Mouse (Mus musculus): ENCODE measurements around the gene Gnpat.
"Not testable (repeated sequence)": the region's sequence is repeated elsewhere in the genome, so short reads cannot be mapped to it uniquely, and the experiment has no call there.

Gene Gnpat

GRCm38 (mm10) chr8:124841775-124842174 is 21.1 kb upstream of the Gnpat start:
- in situ Hi-C loops (cut with MboI; ENCODE audit: low sequenced_read_pairs), result no loop called here

DNA sequence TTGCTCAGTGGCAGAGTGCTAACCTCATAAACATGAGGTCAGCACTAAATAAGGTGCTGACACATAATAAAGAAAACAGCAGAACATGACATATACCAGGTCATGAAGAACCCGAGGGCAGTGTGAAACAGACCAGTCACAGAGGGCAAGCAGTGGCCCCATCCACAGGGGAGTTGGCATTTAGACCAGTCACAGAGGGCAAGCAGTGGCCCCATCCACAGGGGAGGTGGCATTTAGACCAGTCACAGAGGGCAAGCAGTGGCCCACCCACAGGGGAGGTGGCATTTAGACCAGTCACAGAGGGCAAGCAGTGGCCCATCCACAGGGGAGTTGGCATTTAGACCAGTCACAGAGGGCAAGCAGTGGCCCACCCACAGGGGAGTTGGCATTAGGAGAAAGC is 19.9 kb upstream of the Gnpat start:
- in situ Hi-C loops (cut with MboI; ENCODE audit: low sequenced_read_pairs), result not testable (repeated sequence)

DNA sequence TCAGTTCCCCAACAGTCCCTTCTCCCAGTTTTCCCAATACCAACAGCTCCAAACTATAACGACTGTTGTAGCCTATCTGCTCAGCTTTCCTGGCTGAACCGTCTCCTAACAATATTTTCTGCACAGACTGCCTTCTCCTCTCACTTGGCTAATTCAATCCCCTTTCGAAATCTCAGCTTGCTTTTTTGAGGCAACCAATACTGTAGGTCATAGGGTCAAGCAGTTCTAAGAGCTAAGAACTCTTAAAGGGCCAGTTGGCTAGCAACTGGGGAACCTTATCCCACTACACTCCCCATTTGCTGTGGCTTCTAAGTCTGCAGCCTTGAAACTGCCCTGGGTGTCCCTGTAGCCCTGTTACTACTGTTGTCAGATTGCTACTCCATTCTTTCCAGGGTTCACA is 17.7 kb upstream of the Gnpat start:
- in situ Hi-C loops (cut with MboI; ENCODE audit: low sequenced_read_pairs), result no loop called here

- in situ Hi-C loops (cut with MboI; ENCODE audit: low sequenced_read_pairs), result no loop called here
These were observed 17.3 kb upstream of the Gnpat start for GRCm38 (mm10) chr8:124845573-124845972.

GRCm38 (mm10) chr8:124853511-124853910 is 9.3 kb upstream of the Gnpat start:
- in situ Hi-C loops (cut with MboI; ENCODE audit: low sequenced_read_pairs), result no loop called here

GRCm38 (mm10) chr8:124859466-124859865 is 3.4 kb upstream of the Gnpat start:
- in situ Hi-C loops (cut with MboI; ENCODE audit: low sequenced_read_pairs), result no loop called here

DNA sequence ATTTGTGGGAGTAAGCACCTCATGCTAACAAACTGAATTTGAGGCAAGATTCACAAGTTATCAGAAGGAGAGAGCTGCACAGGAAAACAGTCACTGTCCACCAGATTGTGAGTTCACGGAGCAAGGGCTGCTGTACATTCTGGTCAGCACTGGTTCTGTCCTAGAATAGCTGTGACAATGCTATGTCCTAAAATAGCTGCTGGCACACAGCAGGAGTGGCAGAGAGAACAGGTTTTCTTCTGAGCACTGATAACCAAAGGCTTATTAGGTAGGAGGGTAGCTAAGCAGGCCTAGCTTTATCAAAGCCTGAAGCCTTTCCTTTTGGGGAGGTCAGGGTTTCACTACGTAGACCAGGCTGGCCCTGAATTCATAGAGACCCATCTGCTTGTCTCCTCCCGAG is 2.6 kb upstream of the Gnpat start:
- in situ Hi-C loops (cut with MboI; ENCODE audit: low sequenced_read_pairs), result no loop called here

DNA sequence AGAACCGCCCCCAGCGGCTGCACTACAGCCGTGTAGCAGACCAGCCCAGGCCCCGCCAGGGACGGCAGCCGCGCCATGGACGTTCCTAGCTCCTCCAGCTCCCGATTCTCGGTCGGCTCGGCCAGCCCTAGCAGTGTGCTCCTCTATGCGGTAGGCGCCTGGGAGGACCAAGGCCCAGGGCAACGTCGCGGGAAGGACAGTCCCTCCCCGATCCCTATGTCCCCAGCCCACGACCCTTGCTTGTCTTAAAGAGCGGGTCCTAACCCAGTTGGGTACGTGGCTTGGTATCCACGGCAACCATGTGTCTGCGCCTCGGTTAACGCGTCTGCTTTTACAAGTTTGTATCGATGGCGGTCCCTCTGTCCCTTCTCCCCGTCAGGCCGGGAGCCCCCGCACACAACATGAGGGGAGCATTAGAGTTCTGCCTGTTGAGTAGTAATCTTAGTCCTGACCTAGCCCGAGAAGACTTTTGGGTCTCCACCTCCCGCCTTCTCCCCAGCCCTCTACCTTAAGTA is 387 bp downstream of the Gnpat start:
- in situ Hi-C loops (cut with MboI; ENCODE audit: low sequenced_read_pairs), result no loop called here

DNA sequence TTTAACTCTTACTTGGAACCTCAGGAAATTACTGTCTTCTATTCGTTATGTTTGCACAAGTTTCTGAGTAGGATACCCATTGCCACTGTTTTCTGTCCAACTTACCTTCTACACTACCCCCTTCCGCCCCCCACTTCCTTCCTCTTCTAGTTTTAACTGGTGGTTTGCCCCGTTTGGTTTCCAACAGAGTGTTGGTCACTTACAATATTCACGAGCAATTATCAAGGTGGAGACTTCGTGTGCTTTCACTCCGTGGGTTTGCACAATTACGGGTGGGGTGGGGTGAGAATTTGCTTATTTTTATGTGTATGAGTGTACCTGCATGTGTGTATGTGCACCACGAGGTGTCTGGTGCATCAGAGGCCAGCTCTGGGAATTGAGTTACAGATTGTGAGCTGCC is 896 bp downstream of the Gnpat start:
- in situ Hi-C loops (cut with MboI; ENCODE audit: low sequenced_read_pairs), result no loop called here

DNA sequence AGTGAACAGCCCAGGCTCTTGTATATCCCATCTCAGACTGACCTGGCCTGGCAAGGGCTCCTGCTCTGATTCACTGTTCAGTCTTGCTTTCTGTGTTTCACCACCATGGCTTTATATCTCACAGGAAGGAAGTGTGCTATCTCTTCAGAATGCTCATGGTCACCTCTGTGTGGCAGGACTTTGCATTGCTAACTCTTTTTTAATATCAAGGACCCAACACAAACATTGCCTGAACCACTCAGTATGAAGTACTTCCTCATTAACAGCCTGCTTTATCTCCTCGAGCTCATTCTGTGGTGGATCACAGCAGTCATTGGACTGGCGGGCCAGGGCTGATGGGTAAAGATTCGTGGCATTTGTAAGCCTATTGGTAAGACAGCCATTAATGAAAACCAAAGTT is 3.8 kb downstream of the Gnpat start:
- in situ Hi-C loops (cut with MboI; ENCODE audit: low sequenced_read_pairs), result no loop called here

DNA sequence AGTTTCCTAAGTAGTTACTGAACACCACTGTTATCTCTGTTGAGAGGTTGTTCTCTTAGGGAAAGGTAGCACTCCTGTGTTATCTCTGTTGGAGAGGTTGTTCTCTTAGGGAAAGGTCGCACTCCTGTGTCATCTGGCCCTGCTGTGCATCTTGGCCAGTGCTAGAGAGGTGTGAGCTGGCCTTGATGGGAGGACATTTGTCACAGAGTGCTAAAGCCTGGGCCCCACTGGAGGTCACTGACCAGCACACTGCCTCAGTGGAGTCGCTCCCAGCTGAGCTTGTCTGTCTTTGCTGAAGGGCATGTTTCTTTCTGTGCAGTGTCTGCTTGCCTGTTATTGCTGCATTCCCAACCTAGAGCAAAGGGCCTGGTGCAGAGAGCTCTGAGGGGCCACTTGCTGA is 4.3 kb downstream of the Gnpat start:
- in situ Hi-C loops (cut with MboI; ENCODE audit: low sequenced_read_pairs), result no loop called here

DNA sequence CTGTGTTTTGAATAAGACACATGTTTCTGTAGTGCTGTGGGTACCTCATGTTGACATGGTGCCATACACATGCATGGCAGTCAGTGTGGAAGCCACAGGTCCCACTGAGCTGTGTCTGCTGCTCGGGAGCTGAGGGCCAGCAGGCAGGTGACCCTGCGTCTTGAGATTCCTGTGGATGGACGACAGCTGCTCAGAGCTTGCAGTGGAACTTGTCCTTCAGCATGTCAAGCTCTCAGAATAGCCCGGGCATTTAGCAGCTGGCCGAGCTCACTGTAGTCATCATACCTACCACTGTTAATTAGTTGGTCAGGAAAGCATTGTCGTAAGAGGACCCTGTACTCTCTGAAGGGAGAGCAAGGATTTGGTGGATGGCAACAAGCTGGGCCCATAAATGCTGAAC is 6.9 kb downstream of the Gnpat start:
- in situ Hi-C loops (cut with MboI; ENCODE audit: low sequenced_read_pairs), result no loop called here

DNA sequence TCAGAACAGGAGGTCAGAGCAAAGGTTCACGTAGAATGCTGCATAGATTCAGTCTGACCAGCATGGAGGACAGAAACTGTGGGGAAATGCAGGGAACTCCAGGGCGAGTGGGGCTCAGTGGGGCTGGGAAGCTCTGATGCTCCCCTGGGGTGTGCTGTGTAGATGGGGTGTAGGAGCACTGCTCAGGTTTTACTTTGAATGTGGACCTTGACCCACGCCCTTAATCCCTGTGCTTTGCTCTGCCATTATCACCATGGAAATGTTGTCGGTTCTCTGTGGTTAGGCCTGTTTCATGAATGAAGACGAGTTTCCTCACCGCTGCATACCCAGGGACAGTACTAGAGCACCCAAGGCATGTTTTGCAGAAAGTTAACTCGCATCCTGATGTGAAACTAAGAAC is 8.6 kb downstream of the Gnpat start:
- in situ Hi-C loops (cut with MboI; ENCODE audit: low sequenced_read_pairs), result no loop called here

- in situ Hi-C loops (cut with MboI; ENCODE audit: low sequenced_read_pairs), result no loop called here
These were observed 9.2 kb downstream of the Gnpat start for GRCm38 (mm10) chr8:124872081-124872480.

DNA sequence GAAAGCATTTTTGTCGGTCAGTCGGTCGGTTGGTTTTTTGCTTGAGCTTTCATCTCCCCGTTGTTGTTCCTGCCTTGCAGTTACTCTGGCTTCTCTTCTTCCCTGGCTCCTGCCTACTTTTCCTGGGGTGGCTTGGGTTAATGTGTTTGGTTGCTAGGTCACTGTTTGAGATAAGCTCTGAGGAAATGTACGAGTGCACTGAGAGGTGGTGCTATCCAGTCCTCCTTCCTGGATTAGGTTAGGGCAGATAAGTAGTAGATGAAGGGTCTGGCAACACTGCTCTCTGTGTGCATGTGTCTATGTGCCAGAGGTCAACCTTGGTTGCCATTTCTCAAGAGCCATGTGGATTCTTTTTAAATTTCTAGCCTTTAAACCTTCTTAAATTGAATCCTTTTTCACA is 9.9 kb downstream of the Gnpat start:
- in situ Hi-C loops (cut with MboI; ENCODE audit: low sequenced_read_pairs), result no loop called here

- in situ Hi-C loops (cut with MboI; ENCODE audit: low sequenced_read_pairs), result no loop called here
These were observed 15.3 kb downstream of the Gnpat start for GRCm38 (mm10) chr8:124878141-124878540.

DNA sequence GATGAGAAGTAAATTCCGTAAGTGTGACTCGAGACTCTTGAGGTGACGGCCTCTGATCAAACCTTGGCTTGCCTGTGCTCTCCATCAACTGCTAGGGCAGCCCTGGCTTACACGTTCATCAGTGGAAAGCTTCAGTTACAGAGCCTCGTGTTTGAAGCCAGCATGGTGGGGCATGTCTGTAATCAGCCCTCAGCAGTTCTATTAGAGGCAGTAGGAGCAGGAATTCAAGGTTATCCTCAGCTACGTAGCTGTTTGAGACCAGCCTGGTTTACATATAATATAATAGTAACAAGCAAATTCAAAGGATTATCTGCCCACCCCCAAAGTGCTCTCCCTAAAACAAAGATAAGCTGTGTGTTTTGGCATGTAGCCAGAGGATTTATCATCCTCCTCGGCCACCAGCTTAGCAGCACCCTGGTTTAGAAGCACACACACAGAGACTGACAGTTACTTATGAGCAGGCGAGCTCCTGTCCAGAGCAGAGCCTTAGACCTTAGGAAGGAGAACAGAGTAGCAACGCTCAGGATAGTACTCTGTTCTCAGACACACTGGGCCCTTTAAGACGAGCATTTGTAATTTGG is 16.2 kb downstream of the Gnpat start:
- in situ Hi-C loops (cut with MboI; ENCODE audit: low sequenced_read_pairs), result no loop called here

DNA sequence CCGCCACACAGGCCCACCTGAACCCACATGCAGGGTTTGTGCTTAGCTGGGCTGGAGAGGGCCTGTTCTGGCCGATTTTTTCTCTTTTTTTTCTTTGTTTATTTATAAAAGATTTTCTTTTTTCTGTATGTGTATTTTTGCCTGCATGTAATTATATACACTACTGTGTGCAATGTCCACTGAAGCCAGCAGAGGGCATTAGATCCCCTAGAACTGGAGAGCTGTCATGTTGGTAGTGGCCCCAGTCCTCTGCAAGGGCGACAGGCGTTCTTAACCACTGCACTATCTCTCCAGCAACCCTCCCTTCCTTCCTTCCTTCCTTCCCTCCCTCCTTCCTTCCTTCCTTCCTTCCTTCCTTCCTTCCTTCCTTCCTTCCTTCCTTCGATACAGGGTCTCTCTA is 25.6 kb downstream of the Gnpat start:
- in situ Hi-C loops (cut with MboI; ENCODE audit: low sequenced_read_pairs), result no loop called here

- in situ Hi-C loops (cut with MboI; ENCODE audit: low sequenced_read_pairs), result no loop called here
These were observed 29.8 kb downstream of the Gnpat start for GRCm38 (mm10) chr8:124892596-124892995.

GRCm38 (mm10) chr8:124896010-124896631 is 33.3 kb downstream of the Gnpat start:
- in situ Hi-C loops (cut with MboI; ENCODE audit: low sequenced_read_pairs), result no loop called here

GRCm38 (mm10) chr8:124896632-124897385 is 34.0 kb downstream of the Gnpat start:
- in situ Hi-C loops (cut with MboI; ENCODE audit: low sequenced_read_pairs), result no loop called here
